Mouse (Mus musculus) cerebellum, adult 8-10 months (tissue): ENCODE results near the gene Fbxl17.

Experiments used
- DNase-seq: peaks from one replicate; pipeline ENCODE4 v3.0.0; 2022

Fbxl17 gene

DNA sequence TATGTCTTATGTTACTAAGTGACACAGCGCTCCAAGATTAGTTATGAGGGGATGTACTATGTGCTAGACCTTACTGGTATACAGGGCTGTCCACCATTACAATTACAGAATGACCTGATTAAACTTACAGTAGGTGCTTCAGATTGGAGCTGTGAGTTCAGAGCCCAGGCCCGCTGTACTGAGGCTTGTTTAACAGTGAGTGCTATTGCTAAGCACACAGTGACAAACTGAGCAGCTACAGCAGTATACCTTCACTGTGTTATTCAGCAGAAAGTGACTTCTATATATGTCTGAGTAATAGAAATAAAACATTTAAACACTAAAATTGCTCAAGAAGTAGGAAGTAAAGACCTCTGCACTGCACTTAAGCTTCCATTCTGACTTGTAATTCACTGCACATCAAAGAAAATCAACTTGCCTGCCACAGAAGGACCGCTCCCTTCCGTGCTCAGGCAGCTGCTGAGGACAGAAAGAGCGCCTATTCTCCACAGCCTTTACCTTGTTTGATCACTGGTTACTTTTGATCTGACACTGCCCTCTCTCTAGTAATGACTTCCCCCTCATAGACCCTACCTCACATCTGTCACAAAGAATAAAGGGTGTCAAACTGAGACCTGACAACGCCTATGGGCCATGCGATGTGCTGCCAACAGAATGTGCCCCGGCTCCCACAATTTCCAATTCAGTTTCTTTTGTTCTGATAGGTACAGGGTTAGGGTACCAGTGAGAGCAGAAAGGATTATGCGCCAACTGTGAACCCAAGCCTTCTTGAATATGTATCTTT is 39.9 kb downstream of the Fbxl17 start:
- DNase-seq, result no peak

DNA sequence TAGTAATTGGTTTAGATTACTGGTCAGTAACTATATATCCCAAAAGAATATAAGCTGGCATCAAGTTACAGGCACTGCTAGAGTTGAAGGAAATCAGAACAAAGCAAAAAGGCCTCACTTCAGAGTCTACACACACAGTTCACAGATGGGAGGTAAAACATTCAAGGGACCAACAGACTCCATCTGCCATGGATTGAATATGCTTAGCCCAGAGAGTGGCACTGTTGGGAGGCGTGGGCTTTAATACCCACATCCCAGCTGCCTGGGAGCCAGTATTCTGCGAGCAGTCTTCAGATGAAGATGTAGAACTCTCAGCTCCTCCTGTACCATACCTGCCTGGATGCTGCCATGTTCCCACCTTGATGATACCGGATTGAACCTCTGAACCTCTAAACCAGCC is 41.8 kb downstream of the Fbxl17 start:
- DNase-seq, result no peak

DNA sequence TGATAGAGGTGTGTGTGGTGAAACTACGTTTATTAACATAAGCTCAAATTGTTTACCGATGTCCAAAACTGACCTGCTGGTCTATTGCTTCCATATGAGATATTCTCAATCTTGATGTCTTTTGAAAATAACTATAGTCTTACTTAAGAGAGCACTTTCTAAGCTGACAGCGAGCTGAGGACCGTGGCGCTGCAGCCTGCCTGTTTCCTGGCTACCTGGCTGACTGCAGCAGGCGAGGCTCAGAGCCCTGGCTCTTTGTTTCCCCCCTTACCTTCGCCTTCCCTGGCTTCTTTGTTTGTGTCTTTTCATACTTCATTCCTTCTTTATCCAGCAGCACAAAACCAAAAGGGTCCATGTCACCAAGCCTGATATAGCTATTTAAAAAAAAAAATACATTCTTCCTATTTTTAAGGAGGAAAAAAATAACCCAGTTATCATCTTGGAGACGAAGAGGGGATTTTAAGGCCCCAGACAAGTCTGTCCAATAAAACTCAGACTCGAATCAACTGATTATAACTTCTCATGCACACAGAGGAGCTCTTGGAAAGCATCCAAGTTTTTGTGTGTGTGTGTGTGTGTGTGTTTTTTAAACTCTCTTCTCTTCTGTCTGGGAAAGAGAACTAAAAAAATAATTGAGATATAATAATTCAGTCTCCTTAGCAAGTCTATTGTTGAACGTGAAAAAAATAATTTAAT is 48.4 kb downstream of the Fbxl17 start:
- no peak for DNase-seq

DNA sequence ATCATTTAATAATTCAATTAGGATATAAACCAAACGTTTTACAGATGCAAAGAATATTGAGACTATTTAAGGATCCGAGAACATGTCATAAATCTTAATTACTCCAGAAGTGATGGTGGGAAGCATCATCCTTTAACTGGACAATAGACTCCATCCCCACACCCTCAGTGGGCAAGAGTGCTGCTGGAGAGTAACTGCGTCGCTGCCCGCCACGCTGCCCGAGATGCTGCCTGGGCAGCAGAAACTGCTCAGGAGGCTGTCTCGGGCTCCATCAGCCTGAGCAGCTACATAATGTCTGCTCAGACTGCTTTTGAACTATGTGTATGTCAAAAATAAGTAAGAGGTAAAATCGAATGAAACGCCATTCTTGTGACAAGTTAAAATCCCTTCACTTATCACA is 52.1 kb downstream of the Fbxl17 start:
- no peak for DNase-seq

DNA sequence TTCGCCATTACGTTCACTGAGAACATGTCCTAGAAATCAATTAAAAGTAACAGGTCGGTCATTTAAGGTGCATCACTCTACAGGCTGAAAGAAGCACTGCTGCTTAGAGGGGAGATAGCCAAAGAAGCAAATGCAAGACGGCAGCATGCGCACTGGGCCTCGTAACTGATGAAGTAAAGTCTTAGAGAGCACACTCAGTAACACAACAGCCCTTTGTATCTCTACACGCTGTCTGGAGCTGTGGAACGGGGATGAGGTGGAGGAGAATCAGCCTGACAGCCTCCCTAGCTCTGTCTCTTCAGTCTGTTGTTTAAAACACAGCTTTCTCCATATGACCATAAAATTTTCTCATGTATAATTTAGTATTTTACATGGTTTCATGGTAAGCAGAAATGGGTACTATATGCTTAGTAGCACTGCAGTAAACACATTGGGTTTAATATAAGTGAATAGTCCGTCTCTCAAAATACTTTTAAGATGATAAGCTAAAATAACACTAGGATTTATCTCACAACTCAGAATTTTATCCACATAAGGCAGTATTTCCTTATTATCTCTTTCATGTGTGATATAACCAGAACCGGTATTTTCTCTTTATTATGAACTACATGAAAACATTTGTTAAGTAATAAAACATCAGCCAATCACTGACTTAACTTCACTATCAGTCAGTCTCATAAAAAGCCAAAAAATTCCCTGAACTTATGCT is 52.7 kb downstream of the Fbxl17 start:
- no peak for DNase-seq

DNA sequence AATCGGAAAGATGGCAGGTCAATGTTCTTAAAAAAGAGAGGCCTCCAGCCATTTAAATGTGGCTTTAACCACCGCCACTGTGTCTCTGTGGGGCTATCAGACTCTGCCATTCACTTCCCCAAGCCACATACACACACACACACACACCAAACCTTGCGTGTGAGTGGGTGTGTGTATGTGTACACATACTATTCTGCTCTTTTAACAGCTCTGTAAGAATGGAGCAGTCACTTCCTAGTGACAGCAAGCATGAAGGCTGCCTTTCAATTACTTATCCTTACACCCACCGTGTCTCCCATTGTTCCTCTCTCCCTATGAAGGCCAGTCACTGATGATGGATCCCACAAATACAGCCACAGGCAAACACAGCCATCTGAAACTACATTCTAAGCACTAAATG is 54.6 kb downstream of the Fbxl17 start:
- no peak for DNase-seq

GRCm38 (mm10) chr17:63437424-63437823 is 62.4 kb downstream of the Fbxl17 start:
- DNase-seq, result no peak

DNA sequence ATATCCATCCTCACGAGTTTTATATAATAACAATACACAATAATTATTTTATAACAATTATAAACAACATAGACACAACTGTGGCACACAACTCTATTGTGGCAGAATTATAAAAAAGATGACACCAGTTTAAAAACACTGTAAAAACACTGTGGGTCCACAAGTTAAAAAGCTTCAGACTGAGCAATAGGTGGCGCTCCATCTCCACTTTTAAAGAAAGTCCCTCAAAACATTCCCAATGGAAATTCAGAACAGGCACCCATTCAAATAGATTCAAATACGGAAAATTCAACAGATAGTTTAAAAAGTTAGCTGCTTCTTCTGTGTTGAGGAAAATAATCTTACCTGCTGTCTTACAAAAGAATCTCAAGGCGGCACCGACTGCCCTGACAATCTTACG is 65.7 kb downstream of the Fbxl17 start:
- peak; percentile 25 for DNase-seq

GRCm38 (mm10) chr17:63431650-63432049 is 68.2 kb downstream of the Fbxl17 start:
- no peak for DNase-seq

- no peak for DNase-seq
Measured at GRCm38 (mm10) chr17:63430395-63431075, 69.3 kb downstream of the Fbxl17 start.

- DNase-seq, result no peak
Measured at GRCm38 (mm10) chr17:63423851-63424250, 76.0 kb downstream of the Fbxl17 start.

GRCm38 (mm10) chr17:63422685-63423084 is 77.1 kb downstream of the Fbxl17 start:
- no peak for DNase-seq

- no peak for DNase-seq
Measured at GRCm38 (mm10) chr17:63421864-63422263, 78.0 kb downstream of the Fbxl17 start.

- DNase-seq, result no peak
Measured at GRCm38 (mm10) chr17:63419503-63419902, 80.3 kb downstream of the Fbxl17 start.

DNA sequence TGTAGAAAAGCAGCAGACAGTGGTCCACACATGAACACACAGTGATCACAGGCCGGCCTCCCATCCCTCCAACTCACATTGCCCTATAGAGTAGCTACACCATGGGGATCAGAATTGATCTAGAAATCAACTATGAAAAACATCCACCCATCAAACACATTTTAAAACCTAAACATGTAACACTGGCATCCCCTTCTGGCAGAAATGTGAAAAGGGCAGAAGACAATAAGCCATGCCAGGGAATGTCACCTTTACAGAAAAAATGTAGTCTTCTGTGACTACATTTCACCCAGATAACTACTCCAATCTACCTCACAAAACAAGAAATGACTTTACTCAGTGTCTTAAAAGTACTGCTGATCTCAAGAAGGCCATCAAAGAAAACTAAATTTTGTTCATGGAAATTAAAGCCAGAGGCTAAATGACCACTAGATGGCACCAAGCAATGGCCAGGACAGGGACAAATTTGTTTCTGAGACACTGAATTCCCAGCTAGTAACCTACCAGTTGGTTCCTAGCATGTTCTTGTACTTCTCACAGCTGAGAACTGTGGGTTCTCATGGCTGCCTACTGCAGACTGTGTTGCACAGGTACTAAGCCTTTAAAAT is 85.7 kb downstream of the Fbxl17 start:
- peak; percentile 29 for DNase-seq

DNA sequence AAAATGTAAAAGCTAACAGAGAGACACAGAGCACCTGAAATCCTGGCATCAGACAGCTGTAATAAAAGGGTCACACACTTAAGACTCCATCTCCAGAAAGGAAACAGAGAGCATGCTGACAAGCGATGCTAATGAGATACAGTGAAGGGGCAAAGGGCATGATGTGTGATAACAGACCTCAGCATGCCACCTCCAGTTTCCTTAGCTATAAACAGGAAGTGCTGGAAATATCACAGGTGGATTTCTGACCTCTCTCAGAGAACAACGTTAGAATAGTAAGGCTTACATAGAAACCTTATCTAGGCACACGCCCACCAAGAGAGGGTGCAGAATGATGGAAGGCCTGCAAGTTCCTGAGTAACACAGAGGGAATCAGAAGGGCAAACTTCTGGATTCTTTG is 88.3 kb downstream of the Fbxl17 start:
- DNase-seq, result no peak

GRCm38 (mm10) chr17:63410101-63410500 is 89.7 kb downstream of the Fbxl17 start:
- no peak for DNase-seq

GRCm38 (mm10) chr17:63405955-63406354 is 93.9 kb downstream of the Fbxl17 start:
- no peak for DNase-seq

GRCm38 (mm10) chr17:63405471-63405870 is 94.3 kb downstream of the Fbxl17 start:
- DNase-seq, result no peak

- no peak for DNase-seq
Measured at GRCm38 (mm10) chr17:63404968-63405367, 94.8 kb downstream of the Fbxl17 start.

- no peak for DNase-seq
Measured at GRCm38 (mm10) chr17:63403801-63404415, 95.9 kb downstream of the Fbxl17 start.
